Mouse (Mus musculus) limb, embryonic 12.5 days (tissue): ENCODE results near the gene Cnnm4. TPM values are rescaled to one million over a fixed set of nuclear protein-coding genes. Genes with fewer than 3 reads are reported as not detected.
A peak's percentile ranks its signal among the peaks of the same experiment; 100 is the strongest.

ENCODE experiments used
- ATAC-seq: fragments of 200-750 bp; cut with Nextera tagmentation; 2 replicates; pipeline ENCODE4 v1.8.0; 2017; ENCODE audit warnings: low read depth, moderate TSS enrichment; ENCODE audit not compliant: insufficient number of reproducible peaks, insufficient read depth, low FRiP score, low TSS enrichment
- H3K27ac ChIP-seq: fragments of 300-500 bp; sonication (generic); 2 replicates; pipeline ENCODE4 v1.5.1; 2016; ENCODE audit warnings: mild to moderate bottlenecking, moderate library complexity
- H3K27me3 ChIP-seq: fragments of 300-500 bp; sonication (generic); 2 replicates; pipeline ENCODE4 v1.6.1; 2016; ENCODE audit warnings: mild to moderate bottlenecking, moderate library complexity
- H3K36me3 ChIP-seq: fragments of 300-500 bp; sonication (generic); 2 replicates; pipeline ENCODE4 v1.6.1; 2016; ENCODE audit warnings: mild to moderate bottlenecking, moderate library complexity
- H3K4me1 ChIP-seq: fragments of 300-500 bp; sonication (generic); replicated peaks from 2 replicates; pipeline ENCODE4 v1.6.1; 2016
- H3K4me2 ChIP-seq: fragments of 300-500 bp; sonication (generic); 2 replicates; pipeline ENCODE4 v1.6.1; 2016; ENCODE audit warnings: mild to moderate bottlenecking, moderate library complexity
- H3K4me3 ChIP-seq: fragments of 300-500 bp; sonication (generic); replicated peaks from 2 replicates; pipeline ENCODE4 v1.5.1; 2016; ENCODE audit warnings: mild to moderate bottlenecking
- H3K9ac ChIP-seq: fragments of 300-500 bp; sonication (generic); replicated peaks from 2 replicates; pipeline ENCODE4 v1.6.1; 2016; ENCODE audit warnings: mild to moderate bottlenecking, moderate library complexity
- H3K9me3 ChIP-seq: fragments of 300-500 bp; sonication (generic); 2 replicates; pipeline ENCODE4 v1.6.1; 2016; ENCODE audit warnings: mild to moderate bottlenecking, moderate library complexity
- WGBS: fragments of 180-500 bp; shearing (Covaris S2); methylation state at CpG from one replicate; pipeline ENCODE4 v1.1.7; 2016; 5-methylcytosine and 5-hydroxymethylcytosine counted together
- microRNA-seq: library from miRNA; unstranded; fragments of <30 nt; microRNA quantifications from one replicate; pipeline ENCODE4, GENCODE M21; 2017
- polyA plus RNA-seq: library from polyadenylated mRNA; unstranded; fragments of >200 nt; fragmentation: Nextera tagmentation; extraction: Ambion mirVana; gene quantifications from 2 replicates; pipeline ENCODE4 v1.2.1, GENCODE M21; 2016

Cnnm4 gene
- polyA plus RNA-seq, 1 experiment from 2014 or later: 16.8 TPM

GRCm38 (mm10) chr1:36555798-36556395 is 84.5 kb downstream of the Cnnm4 start:
- Histone ChIP-seq H3K27ac (peak overlapping the region; percentile 99), H3K9ac (peak overlapping the region; percentile 96), H3K9me3 (no peaks in the 10 kb centered on the region), H3K4me3 (peak overlapping the region; percentile 90), H3K27me3 (no peaks in the 10 kb centered on the region), H3K4me1 (peaks cover 40% of the 10 kb centered on the region), H3K4me2 (peak overlapping the region; percentile 100), H3K36me3 (peaks cover 50% of the 10 kb centered on the region)
- 2% methylated on average over 8 of the region's 8 CpGs for WGBS
- no peak for ATAC-seq

- Histone ChIP-seq H3K4me3 (peak overlapping the region; percentile 90), H3K4me1 (peaks cover 46% of the 10 kb centered on the region), H3K27ac (peak overlapping the region; percentile 99), H3K9me3 (no peaks in the 10 kb centered on the region), H3K36me3 (peaks cover 41% of the 10 kb centered on the region), H3K4me2 (peak overlapping the region; percentile 100), H3K27me3 (no peaks in the 10 kb centered on the region), H3K9ac (peak overlapping the region; percentile 96)
- WGBS: under 1% methylated on average over 52 of the region's 52 CpGs
- ATAC-seq: peak; percentile 62
These were observed 85.4 kb downstream of the Cnnm4 start for GRCm38 (mm10) chr1:36556553-36557456.

GRCm38 (mm10) chr1:36557457-36558011 is 86.1 kb downstream of the Cnnm4 start:
- Histone ChIP-seq H3K27me3 (no peaks in the 10 kb centered on the region), H3K4me2 (peak overlapping the region; percentile 100), H3K9ac (peak overlapping the region; percentile 96), H3K4me1 (peaks cover 46% of the 10 kb centered on the region), H3K36me3 (peaks cover 34% of the 10 kb centered on the region), H3K4me3 (peak overlapping the region; percentile 90), H3K27ac (peak overlapping the region; percentile 99), H3K9me3 (no peaks in the 10 kb centered on the region)
- ATAC-seq: peak; percentile 71
- WGBS: under 1% methylated on average over 48 of the region's 48 CpGs

Small RNAs within 50 kb of the gene (microRNA-seq; reads per million reads assigned to microRNA genes)
- gene Gm47280: not detected

Other genes with a start within 250 kb of the Cnnm4 start
- gene Uggt1, start 226.9 kb upstream of the Cnnm4 start, polyA plus RNA-seq: 47.2 and 52.9 TPM in 2 replicates
- gene Neurl3, start 196.9 kb upstream of the Cnnm4 start, polyA plus RNA-seq: 0.55 and 0.74 TPM in 2 replicates
- gene Arid5a, start 163.9 kb upstream of the Cnnm4 start, polyA plus RNA-seq: 4.5 and 4.9 TPM in 2 replicates
- 51.5 and 52.8 TPM in 2 replicates for gene Kansl3, start 102.4 kb upstream of the Cnnm4 start, polyA plus RNA-seq
- 1.6 TPM in 2 replicates for gene Fer1l5, start 99.3 kb upstream of the Cnnm4 start, polyA plus RNA-seq
- 63.9 and 65.1 TPM in 2 replicates for gene Lman2l, start 26.3 kb upstream of the Cnnm4 start, polyA plus RNA-seq
- gene Cnnm3, start 40.2 kb downstream of the Cnnm4 start, polyA plus RNA-seq: 4.4 and 5.9 TPM in 2 replicates
- 18.5 and 19.0 TPM in 2 replicates for gene Ankrd23, start 65.3 kb downstream of the Cnnm4 start, polyA plus RNA-seq
- 0.67 and 0.74 TPM in 2 replicates for gene Gm42417, start 67.8 kb downstream of the Cnnm4 start, polyA plus RNA-seq
- gene Ankrd39, start 75.8 kb downstream of the Cnnm4 start, polyA plus RNA-seq: 24.1 and 26.8 TPM in 2 replicates
- gene Sema4c, start 86.7 kb downstream of the Cnnm4 start, polyA plus RNA-seq: 34.1 and 35.3 TPM in 2 replicates
- gene Fam178b, start 211.6 kb downstream of the Cnnm4 start, polyA plus RNA-seq: 0.26 and 0.82 TPM in 2 replicates
- 454 and 462 TPM in 2 replicates for gene Cox5b, start 219.8 kb downstream of the Cnnm4 start, polyA plus RNA-seq
- 0.21 TPM in 1 of 2 replicates, not detected in the other for gene 4933424G06Rik, start 238.5 kb downstream of the Cnnm4 start, polyA plus RNA-seq
- 114 and 120 TPM in 2 replicates for gene Actr1b, start 242.8 kb downstream of the Cnnm4 start, polyA plus RNA-seq